Mouse (Mus musculus): ENCODE measurements at regions not wholly inside any gene's neighbourhood (a gene's known extent, or its start where the extent isn't known, plus 50 kb on each side); places are given as distances from the start of the nearest gene placed in this dataset.
A peak's percentile ranks its signal among the peaks of the same experiment; 100 is the strongest.

DNA sequence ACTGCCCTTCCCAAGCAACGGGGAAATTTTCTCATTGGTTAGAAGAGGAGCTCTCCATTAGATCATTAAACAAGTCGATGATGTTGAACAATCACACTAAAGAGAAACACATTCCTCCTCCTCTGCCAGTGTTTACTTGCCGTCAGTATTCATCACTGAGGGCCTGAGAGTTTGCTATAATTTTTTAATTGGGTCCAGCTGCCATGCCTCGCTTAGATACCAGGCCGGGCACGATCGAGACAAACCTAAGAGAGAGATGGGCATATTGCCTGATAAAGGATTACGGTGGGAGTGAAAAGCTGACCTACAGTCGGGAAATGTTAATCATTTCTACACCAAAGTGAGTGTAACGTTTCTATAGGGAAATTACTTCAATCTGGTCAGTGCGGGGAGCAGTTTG, 96.2 kb downstream of the Gm9376 start:
- ATAC-seq (replicated peaks; ENCODE audit: low FRiP score, low read depth) (no peak), DNase-seq (ENCODE audit: low spot score) (no peak)
- peak overlapping the region; percentile 10; the same call in 1 of the 2 replicates for H3K4me3 ChIP-seq (replicated peaks; ENCODE audit: low read depth, low read length)
- peak overlapping the region; percentile 46 for H3K4me2 ChIP-seq (ENCODE audit: low read length)
- 44% methylated on average over 11 of the region's 11 CpGs for WGBS
- no peak overlapping the region for H3K27ac ChIP-seq
- no peak for TF ChIP-seq CTCF (IDR thresholded peaks at IDR 0.05; ENCODE audit: low read depth)
- no peaks in the 10 kb centered on the region for H3K9me3 ChIP-seq (replicated peaks; ENCODE audit: low read length)
- no peaks in the 10 kb centered on the region for H3K4me1 ChIP-seq (replicated peaks; ENCODE audit: insufficient read depth, low read length)
- H3K27me3 ChIP-seq (ENCODE audit: insufficient read depth, low read length): no peaks in the 10 kb centered on the region
- no peaks in the 10 kb centered on the region for H3K36me3 ChIP-seq (ENCODE audit: insufficient read depth, low read length)
- no peak overlapping the region for H3K9ac ChIP-seq (ENCODE audit: low read depth, low read length)

DNA sequence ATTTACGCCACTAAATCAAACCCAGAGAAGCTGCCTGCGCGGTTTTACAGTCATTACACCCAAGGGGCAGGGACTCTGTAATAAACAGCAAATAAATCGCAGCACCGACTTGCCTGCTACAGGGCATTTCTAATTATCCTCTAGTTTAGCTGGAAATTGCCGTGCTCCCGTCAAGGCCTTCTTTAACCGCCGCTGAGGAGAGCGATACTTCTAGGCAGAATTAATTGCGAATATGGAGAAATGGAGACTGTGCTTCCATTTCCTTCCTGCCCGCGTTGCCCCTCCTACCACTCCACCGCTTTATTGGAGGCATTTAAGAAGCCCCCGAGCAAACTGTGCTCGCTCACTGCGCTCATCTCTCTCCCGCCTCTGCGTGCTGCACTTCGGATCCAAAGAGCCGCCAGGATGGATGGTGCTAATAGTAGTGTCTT, 96.6 kb downstream of the Gm9376 start:
- Histone ChIP-seq H3K27ac (no peak overlapping the region), H3K27me3 (ENCODE audit: insufficient read depth, low read length) (no peaks in the 10 kb centered on the region), H3K36me3 (ENCODE audit: insufficient read depth, low read length) (no peaks in the 10 kb centered on the region), H3K4me3 (replicated peaks; ENCODE audit: low read depth, low read length) (peak overlapping the region; percentile 10; the same call in 1 of the 2 replicates), H3K9ac (ENCODE audit: low read depth, low read length) (no peak overlapping the region), H3K9me3 (replicated peaks; ENCODE audit: low read length) (no peaks in the 10 kb centered on the region), H3K4me2 (ENCODE audit: low read length) (peak overlapping the region; percentile 46), H3K4me1 (replicated peaks; ENCODE audit: insufficient read depth, low read length) (no peaks in the 10 kb centered on the region)
- WGBS: 32% methylated on average over 21 of the region's 21 CpGs
- no peak for TF ChIP-seq CTCF (IDR thresholded peaks at IDR 0.05; ENCODE audit: low read depth)
- DNase-seq (ENCODE audit: low spot score) (peak; percentile 5), ATAC-seq (replicated peaks; ENCODE audit: low FRiP score, low read depth) (no peak)

DNA sequence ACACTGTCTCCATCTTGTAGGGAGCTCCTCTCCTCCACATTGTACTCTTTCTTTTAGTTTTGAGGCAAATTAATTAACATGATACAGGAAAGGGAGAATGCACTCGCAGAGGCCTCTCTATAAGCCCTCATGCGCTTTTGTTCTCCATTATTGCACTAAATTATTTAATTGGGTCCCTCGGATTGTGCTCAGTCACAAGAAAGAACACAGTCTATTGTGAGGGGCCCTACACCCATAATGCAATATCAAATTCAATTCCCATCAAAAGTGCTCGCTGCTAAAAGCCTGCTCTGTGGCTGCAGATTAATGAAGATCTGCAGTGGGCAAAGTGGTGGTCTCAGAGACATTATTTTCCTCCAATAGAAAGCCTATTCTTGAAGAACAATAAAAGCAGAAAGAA, 99.8 kb downstream of the Gm9376 start:
- no peaks in the 10 kb centered on the region for H3K9me3 ChIP-seq (replicated peaks; ENCODE audit: low read length)
- no peaks in the 10 kb centered on the region for H3K4me1 ChIP-seq (replicated peaks; ENCODE audit: insufficient read depth, low read length)
- WGBS: 88% methylated on average over 4 of the region's 4 CpGs
- H3K4me3 ChIP-seq (replicated peaks; ENCODE audit: low read depth, low read length): no peak overlapping the region
- no peak for DNase-seq (ENCODE audit: low spot score)
- H3K27ac ChIP-seq: no peak overlapping the region
- H3K36me3 ChIP-seq (ENCODE audit: insufficient read depth, low read length): no peaks in the 10 kb centered on the region
- no peak overlapping the region for H3K4me2 ChIP-seq (ENCODE audit: low read length)
- no peak overlapping the region for H3K9ac ChIP-seq (ENCODE audit: low read depth, low read length)
- TF ChIP-seq CTCF (IDR thresholded peaks at IDR 0.05; ENCODE audit: low read depth): no peak
- no peaks in the 10 kb centered on the region for H3K27me3 ChIP-seq (ENCODE audit: insufficient read depth, low read length)
- ATAC-seq (replicated peaks; ENCODE audit: low FRiP score, low read depth): no peak

DNA sequence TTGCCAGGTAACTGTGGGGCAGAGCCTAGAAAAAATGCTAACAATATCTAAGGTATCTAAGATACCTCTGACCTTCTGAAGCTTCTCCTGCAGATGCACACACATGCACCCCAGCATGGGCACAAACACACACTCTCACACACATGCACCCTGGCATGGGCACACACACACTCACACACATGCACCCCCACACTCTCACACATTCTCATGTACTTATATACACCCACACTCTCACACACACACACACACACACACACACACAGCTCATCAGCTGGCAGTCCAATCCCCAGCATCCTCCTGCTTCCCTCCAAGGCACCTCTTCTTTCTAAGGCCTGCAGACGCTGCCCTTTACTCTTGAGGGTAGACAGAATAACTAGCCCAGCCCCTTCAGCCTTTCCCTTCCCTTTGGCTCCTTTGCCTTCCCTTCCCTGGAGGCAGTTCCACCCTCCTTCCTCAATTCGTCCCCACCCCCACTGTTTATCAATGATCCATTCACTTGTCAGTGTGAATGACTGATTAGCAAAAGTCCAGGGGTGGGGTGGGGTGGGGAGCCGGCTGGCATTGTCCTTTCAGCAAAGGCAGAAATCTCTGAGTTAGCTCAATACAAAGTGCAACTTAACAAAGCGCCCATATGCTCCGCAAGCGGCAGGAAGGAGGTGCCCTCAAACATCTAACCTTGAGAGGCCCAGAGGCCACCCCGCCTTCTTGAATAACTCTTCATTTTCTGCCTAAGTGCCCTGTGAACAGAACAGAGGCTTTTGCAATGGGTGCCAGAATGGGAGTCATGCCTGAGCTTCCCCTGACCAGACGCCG, 102.1 kb downstream of the Gm9376 start:
- DNase-seq (ENCODE audit: low spot score): peak; percentile 30
- no peaks in the 10 kb centered on the region for H3K36me3 ChIP-seq (ENCODE audit: insufficient read depth, low read length)
- H3K4me2 ChIP-seq (ENCODE audit: low read length): peak overlapping the region; percentile 40
- no peaks in the 10 kb centered on the region for H3K4me1 ChIP-seq (replicated peaks; ENCODE audit: insufficient read depth, low read length)
- H3K27ac ChIP-seq: no peak overlapping the region
- no peaks in the 10 kb centered on the region for H3K9me3 ChIP-seq (replicated peaks; ENCODE audit: low read length)
- TF ChIP-seq CTCF (IDR thresholded peaks at IDR 0.05; ENCODE audit: low read depth): no peak
- WGBS: 7% methylated on average over 9 of the region's 9 CpGs
- no peak overlapping the region for H3K4me3 ChIP-seq (replicated peaks; ENCODE audit: low read depth, low read length)
- H3K9ac ChIP-seq (ENCODE audit: low read depth, low read length): no peak overlapping the region
- H3K27me3 ChIP-seq (ENCODE audit: insufficient read depth, low read length): no peaks in the 10 kb centered on the region
- ATAC-seq (replicated peaks; ENCODE audit: low FRiP score, low read depth): peak; percentile 33

DNA sequence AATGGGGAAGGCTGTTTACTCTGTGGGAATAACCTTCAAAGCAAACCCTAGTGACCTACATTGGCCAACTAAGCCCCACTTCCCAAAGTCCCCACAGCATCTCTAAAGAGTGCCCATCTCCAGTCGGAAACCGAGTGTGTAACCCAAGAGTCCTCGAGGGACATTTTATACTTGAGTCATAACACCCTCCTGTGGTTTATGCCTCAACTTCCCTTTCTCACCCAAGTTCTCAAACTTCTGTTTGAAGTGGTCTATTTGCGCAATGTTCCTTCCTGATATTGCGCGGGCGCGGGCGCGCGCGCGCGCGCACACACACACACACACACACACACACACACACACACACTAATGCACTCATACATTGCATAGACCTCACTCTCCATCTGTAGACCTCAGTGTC, 104.6 kb downstream of the Gm9376 start:
- DNase-seq (ENCODE audit: low spot score) (no peak), ATAC-seq (replicated peaks; ENCODE audit: low FRiP score, low read depth) (no peak)
- Histone ChIP-seq H3K4me2 (ENCODE audit: low read length) (no peak overlapping the region), H3K9me3 (replicated peaks; ENCODE audit: low read length) (no peaks in the 10 kb centered on the region), H3K27ac (no peak overlapping the region), H3K4me3 (replicated peaks; ENCODE audit: low read depth, low read length) (no peak overlapping the region), H3K4me1 (replicated peaks; ENCODE audit: insufficient read depth, low read length) (no peaks in the 10 kb centered on the region), H3K27me3 (ENCODE audit: insufficient read depth, low read length) (no peaks in the 10 kb centered on the region), H3K36me3 (ENCODE audit: insufficient read depth, low read length) (no peaks in the 10 kb centered on the region), H3K9ac (ENCODE audit: low read depth, low read length) (no peak overlapping the region)
- 96% methylated on average over 15 of the region's 15 CpGs for WGBS
- TF ChIP-seq CTCF (IDR thresholded peaks at IDR 0.05; ENCODE audit: low read depth): no peak

DNA sequence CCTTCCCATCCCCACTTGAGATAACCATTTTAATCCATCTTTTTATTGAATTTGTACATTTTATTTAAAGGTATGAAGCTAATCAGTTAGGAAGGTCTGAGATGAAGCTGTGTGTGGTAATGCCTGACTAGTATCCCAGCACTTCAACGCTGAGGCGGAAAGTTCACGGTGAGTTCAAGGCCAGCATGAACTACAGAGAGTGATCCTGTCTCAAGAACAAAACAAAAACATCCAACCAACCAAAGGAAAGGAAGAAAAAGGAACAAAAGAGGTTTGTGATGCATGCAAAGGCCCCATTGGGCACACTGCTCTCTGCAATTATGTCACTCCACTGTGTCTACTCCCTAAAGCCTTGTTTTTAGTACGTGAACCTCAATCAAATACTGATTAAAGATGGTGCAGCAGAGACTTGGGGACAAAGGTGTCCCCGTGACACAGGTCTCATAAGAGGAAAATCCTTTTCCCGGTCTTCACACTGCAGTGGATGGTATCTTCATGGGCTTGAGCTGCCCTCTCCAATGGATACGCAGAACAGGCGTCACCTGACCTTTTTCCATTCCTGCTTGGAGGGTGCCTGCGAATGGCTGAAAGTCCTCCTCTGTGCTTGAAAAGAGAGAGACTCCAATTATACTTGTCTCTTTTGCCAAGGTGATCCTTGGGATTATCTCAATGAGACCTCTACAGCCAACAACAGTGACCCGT, 108.2 kb downstream of the Gm9376 start:
- no peak overlapping the region for H3K9ac ChIP-seq (ENCODE audit: low read depth, low read length)
- no peak for DNase-seq (ENCODE audit: low spot score)
- TF ChIP-seq CTCF (IDR thresholded peaks at IDR 0.05; ENCODE audit: low read depth): no peak
- no peak overlapping the region for H3K4me2 ChIP-seq (ENCODE audit: low read length)
- WGBS: 93% methylated on average over 10 of the region's 10 CpGs
- no peaks in the 10 kb centered on the region for H3K4me1 ChIP-seq (replicated peaks; ENCODE audit: insufficient read depth, low read length)
- no peaks in the 10 kb centered on the region for H3K9me3 ChIP-seq (replicated peaks; ENCODE audit: low read length)
- H3K27ac ChIP-seq: no peak overlapping the region
- no peaks in the 10 kb centered on the region for H3K27me3 ChIP-seq (ENCODE audit: insufficient read depth, low read length)
- H3K4me3 ChIP-seq (replicated peaks; ENCODE audit: low read depth, low read length): no peak overlapping the region
- no peaks in the 10 kb centered on the region for H3K36me3 ChIP-seq (ENCODE audit: insufficient read depth, low read length)
- ATAC-seq (replicated peaks; ENCODE audit: low FRiP score, low read depth): no peak

Data from kidney, postnatal 0 days (tissue).